Mouse (Mus musculus) left cerebral cortex, adult 8-10 months (tissue): ENCODE results near the gene Traf6. TPM values are rescaled to one million over a fixed set of nuclear protein-coding genes. Genes with fewer than 3 reads are reported as not detected.
"Not testable (repeated sequence)": the region's sequence is repeated elsewhere in the genome, so short reads cannot be mapped to it uniquely, and the experiment has no call there.

Experiments
- DNase-seq, 2 experiments: peaks; one replicate each; pipeline ENCODE4 v3.0.0; 2022; ENCODE audit warnings: low spot score in 2 of 2
- total RNA-seq, 4 experiments: library from RNA; stranded (reverse); gene quantifications; 2 replicates each; pipeline ENCODE4 v1.2.4; 2022

Traf6 gene
- total RNA-seq, 4 experiments from 2014 or later: 10.9 to 14.2 (median 12.5) TPM

DNA sequence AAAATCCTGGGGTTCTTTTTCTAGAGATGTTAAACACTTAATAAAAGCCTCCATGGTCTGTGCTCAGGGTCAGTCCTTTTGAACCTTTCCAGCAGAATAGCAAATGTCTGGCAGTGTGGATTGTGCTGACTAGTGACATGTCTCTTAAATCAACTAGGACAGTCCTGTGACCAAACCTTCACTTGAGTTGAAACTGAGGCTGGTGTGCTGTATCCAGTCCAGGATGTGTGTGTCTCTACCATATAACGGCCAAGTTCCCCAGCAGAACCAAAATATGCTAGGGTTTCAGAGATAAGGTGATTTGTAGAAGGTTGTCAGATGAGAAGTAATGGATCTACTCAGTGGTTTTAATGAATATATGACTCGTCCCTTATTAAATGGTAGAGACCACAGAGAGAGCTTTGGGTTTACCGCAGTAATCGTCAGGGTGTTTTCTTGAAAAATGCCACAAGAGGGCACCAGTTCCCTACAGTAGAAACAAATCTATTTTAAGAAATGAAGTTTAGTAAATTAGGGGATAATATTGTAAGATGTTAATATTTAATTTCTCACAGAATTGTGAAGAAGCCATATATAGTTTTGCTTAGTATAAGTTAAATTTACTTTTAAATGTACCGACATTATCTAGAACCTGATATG lies 15.5 kb downstream of the Traf6 start:
- no peak for DNase-seq

DNA sequence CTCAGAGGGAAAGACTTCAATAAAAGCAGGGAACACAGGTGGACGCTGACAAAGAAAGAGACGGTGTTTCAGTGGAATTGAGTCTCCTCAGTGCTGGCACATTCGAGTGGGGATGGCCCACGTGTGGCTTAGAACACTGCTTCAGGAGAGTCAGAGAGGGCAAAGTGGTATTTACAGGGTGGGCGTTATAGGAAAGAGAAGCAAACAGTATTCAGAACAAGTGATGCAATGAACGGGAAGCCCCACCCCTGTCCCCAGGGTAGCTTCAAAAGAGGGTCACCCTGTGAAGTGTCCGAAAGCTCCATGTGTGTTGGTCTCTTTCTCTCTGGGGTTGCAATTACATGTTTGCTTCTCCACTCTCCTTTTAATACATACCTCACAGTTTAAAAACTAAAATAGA lies 17.4 kb downstream of the Traf6 start:
- DNase-seq: no peak

DNA sequence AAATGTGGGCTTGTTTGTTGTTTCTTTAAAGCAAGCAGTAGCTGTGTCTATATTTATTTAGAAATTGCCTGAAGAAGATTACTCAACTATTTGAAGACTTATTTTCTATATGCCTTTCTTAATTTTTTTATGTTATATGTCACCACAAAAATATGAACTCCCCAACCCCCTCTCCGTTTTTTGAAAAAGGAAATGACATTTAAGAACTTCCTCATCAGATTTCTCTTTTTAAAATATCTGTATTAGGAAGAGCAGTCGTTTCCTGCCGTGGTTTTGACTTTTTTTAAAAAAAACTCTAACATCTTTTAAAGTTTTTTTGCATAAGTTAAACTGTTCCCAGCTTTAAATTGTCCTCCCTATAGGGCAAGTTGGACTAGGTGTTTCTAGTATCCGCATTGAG lies 21.1 kb downstream of the Traf6 start:
- DNase-seq: no peak

DNA sequence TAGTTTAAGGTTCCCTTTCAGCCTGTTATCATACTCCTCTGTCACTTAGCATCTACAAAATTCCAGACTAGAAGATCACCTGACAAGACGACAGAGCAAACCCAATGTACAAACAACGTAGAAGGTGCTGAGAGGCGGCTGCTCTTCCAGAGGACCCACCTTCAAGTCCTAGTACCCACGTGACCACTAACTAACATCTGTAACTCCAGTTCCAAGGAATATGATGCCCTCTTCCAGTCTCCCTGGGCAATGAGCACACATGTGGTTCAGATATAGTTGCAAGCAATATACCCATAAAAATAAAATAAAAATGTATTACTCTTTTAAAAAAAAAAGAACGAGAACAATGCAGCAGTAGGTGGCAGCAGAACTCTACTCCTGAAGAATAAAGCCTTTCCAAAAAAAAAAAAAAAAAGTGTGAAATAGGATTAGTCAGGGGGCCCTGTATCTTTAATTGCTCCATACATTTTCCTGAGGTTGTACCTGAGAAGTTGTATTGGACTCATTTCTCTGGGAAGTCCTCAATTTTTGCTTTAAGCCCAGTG lies 27.8 kb downstream of the Traf6 start:
- DNase-seq: no peak

DNA sequence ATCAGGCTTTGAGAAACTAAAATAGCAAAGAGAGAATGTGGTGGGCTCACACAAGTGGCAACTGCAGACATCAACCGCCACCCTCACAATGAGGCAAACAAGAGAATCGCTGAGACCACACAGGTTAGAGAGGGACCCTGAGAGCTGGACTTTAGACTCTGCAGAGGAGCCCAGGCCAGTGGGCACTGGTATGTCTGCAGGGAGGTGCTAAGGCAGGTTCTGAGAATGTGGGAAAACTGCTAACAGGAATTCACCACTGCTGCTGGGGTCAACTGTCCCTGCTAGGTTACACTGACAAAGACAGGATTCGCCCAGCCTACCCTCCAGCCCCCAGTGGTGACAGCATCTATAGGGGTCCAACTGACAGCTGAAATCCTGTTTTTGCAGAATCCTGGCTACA lies 33.4 kb downstream of the Traf6 start:
- no peak for DNase-seq

DNA sequence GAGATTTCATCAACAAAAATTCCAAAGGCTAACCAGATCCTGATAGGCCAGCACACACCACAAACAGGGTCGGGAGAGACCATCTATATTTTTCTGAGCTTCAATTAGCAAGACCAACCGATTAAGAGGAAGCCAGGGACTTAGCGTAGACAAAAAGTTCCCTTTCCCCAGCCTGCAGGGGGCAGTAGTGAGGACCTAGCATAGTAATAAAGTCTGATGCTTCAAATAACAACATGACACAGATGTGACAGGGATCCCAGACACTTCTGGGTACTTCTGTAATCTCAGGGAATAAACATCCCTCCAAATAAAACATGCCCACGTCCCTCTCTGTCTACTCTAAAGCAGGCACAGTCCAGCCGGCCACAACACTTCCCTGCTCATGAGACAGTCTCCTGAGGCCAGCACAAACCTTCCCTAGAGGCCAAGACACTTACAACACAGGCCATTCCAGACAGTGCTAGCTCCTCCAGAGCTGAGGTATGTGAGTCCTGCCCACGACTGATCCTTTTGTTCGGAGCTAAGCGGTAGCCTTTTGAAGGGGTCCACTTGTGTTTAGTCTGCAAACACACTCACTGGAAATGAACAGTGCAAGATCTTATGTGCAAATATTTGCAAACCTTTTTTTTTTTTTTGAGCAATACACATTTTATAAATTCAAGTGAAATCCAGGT lies 37.6 kb downstream of the Traf6 start:
- no peak for DNase-seq

DNA sequence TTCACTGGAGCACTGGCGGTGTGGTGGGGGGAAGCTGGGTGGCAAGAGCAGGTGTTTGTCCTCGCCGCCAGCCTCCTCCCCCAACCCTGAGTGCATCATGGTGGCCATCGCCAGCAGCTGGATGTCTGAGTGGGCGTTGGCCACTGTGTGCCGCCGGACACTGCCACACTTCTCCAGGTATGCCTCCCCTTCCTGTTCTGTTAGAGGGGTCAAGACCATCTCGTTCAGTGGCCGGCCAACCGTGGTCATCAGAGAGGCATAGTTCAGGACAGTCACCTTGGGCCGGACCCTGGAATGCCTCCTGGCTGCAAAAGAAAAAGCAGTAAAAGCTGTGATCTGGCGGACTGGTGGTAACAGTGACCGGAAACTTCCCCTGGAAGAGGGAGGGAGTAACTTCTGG lies 38.9 kb downstream of the Traf6 start:
- no peak for DNase-seq

DNA sequence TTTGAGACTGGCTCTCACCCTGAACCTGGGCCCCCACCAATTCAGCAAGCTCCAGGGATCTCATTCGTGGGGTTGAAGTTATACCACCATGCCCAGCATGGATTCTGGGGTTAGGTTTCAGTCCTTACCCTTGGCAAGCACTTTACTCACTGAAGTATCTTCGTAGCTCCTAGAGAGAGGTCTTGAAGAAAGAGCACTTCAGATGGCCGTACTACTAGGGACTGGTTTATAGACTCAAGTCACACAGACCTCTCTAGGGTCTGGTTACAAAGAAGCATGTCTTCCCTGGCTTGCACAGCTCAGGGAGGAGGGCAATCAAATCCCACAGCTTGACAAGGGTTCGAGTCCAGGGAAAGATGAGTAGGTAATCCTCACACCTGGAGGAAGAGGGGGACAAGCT lies 43.6 kb downstream of the Traf6 start:
- DNase-seq: no peak

DNA sequence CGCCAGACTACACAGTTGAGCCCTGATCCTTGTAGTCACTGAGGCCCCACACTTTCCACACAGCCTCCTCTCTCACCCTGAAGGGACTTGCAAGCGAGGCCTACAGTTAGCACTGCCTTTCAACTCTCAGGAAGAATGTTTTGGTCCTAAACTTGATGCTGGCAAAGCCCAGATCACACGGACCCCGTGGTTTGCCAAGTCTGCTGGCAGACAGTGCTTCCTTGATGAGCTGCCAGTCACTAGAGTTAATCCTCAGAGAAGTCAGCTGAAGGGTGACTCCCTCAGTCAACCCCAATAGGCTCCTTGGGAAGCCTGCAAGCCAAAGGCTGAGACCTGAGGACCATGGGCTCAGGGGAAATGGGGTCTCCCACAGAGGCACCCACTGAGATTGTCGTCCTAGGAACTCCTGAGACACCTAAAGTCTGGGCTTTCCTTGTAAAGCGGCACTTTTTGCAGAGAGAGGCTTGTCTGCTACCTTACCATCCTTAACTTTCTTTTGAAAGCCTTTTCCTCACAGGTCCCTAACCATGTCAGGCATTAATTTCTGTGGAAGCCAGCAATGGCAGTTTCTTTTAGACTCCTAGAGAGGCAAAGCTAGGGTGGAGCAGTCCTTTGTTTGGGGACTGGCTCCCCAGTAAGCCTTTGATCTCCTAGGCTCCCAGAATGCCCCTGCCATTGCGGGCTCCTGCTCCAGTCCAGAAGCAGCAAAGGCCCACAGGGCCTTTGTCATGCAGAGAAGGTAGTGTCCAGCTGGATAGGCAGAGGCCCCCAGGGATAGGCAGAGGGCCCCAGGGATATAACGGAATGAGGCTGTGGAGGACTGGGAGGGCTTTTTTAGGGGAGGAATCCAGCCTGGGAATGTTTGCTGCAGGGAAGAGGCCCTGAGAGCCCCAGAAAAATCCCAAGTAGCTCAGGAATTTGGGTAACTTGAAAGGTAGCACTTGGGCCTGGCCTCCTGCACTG lies 44.4 kb downstream of the Traf6 start:
- DNase-seq: no peak

DNA sequence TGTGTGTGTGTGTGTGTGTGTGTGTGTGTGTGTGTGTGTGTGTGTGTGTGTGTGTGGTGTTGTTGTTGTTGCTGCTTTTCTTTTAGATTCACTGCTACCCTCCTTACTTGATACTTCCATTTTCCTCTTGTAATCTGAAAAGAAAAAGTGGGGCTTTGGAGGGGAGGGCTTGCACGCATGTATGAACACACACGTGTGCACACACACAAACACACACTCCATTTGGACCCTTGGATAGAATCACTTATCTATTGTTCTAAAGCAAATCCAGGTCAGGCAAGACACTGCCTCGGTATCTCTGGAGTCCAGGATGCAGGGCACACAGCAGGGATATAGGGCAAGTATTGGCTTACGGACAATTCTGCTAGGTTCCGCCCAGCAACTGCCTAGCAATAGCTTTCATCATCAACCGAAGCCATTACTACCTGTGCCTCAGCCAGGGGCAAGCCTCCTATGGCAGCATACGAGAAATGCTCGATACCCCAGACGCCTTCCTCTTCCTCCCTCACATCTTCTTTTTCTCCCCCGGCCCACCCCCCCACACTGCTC lies 45.2 kb downstream of the Traf6 start:
- DNase-seq: no peak

DNA sequence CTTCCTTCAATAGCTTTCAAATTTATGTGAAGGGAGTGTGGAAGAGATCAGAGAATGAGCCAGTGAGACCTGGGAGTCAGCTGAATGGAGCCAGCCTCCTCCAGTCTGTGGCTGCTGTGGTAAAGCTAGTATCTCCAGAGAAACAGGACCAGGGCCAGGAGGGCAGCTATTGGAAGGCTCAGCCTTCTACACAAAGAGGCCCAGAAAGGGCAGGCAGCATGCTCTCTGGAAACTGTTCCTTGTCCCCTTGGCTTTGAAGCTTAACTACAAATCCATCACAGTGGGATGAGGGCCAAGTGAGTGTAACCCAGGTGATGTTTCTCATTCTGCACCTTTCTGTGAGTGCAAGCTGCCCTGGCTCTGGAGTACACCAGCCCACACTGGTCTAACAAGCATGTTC lies 49.6 kb downstream of the Traf6 start:
- DNase-seq: no peak

DNA sequence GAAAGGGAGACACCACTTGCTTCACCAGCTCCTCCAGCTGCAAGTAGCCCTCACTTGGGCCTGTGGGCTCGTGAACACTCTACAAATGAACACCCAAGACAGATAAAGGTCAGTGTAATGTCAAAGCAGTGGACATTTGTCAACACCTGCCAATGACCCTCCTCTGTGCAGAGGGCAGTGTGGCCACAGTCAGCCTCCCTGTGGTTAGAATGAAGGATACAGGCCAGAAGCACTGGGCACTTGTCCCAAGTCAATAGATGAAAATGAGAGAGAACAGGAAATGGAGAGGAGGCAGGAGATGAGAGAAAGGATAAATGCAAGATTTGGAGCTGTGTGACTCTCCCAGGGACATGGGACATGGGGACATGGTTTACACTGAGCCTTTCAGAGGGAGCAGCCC lies 51.2 kb downstream of the Traf6 start:
- no peak for DNase-seq

DNA sequence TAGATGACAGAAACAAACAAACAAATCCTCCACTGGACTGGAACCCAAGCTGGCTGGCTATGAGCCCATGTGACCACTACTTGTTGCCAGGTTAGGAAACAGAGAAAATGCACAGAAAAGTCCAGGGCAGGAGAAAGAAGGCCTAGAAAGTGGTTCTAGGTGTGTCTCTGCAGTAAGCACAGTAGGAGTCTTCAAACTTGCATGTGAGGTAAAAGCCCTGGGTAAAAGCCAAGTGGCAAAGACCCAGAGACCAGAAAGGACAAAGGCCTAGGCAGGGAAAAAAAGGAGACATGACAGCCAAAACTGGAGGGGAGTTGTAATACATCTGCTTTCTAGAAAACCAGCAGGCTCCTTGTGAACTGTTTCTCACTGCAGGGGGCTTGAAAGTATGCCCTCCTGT lies 52.7 kb downstream of the Traf6 start:
- no peak for DNase-seq

DNA sequence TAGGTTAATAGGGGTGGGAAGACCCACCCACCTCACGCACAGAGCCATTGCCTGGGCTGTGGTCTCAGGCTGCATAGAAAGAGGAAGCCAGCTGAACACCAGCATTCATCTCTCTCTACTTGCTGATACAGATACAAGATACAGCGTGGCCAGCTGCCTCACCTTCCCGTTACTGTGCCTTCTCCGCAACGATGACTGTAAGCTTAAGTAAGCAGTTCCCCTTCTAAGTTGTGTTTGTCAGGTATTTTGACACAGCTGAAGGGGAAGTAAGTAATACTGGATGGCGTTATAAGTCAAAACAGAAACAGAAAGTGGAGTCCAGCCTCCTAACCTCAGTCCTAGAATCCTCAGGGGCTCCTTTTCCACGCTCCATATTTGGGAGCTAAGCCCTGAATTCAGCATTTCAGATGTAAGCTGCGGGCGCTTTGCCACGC lies 54.6 kb downstream of the Traf6 start:
- no peak for DNase-seq

DNA sequence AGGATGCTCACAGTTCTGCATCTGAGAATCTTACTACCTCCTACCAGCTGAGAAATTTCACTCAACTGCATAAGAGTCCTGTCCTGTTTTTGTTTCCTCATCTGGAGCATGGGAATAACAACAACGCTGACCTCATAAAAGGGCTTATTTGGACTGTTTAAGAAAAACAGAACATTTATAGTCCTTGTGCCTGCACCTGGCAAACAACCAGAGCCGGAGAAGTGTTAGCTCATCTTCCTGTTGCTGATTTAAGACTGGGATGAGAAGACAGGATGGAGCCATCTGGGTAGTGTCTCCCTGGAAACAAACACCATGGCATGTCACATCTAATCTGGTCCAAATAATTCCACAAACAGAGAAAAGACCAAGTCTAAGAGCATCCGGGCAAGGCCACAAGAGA lies 55.3 kb downstream of the Traf6 start:
- peak in 1 of 2 experiments; percentile 26 for DNase-seq

DNA sequence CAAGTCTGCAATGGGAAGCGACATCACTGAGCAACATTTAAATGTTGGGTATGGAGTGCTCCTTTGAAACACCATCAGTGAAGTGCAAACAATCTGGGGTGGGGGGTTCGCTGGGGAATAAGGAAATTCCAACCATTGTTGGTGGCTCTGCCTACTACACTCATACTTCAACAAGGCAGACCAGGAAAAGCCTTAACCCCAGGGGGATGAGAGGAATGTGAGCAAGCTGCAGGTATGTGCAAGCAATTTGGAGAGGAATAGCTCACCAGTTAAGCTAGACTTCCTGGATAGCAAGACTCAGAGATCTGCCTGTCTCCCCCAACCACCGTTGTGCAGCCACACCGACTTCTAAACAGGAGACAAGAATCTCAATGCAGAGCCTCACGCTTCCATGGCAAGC lies 61.7 kb downstream of the Traf6 start:
- no peak for DNase-seq

DNA sequence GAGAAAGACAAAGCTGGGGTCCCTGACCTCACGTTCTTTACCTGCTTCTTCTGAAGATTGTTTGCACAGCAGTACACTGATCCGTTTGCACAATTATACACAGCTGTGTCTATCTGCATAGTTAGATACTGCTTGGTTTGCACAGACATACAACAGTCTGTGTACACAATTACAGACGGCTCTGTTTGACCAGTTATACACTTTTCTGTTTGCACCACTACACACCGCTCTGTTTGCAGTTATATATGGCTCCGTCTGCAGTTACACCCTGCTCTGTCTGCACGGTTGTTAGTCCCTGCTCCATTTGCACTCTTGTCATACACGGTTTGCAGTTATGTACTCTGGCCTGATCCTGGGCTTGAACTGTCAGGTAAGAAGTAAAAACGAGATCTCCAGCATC lies 63.4 kb downstream of the Traf6 start:
- no peak for DNase-seq

DNA sequence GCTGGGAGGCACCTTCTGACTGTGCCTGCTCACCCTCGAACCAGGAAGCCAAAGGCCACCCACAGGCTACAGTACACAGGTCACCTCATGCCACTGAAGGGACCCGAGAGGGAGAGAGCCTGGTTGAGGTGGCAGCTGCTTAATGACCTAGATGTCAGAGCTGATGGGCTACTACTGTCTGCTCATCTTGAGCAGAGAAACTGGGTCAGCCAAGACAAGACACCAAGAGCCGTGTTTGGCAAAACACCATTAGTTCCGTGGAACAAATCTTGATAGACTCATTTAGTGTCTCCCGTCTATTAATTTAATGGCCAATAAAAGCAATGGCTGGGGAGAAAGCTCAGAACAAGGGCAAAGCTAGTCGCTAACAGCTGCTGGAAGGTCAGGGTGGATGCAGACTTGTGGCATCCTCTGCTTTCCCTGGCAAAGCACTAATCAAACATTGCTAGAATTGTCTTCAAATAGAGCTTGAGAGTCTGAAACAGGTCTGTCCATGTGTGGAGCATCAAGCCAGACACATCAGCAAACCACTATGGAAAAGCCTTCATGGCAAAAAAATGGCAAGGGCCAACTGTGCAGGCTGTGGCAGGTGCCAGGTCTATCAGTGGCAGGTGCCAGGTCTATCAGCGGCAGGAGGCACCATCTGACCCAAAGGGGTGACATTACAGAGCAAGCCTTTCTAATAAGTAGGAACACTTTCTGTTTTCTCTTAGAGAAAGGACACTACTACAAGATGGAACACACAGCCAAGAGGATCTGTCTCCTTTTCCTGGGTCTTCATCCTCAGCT lies 64.0 kb downstream of the Traf6 start:
- DNase-seq: no peak

DNA sequence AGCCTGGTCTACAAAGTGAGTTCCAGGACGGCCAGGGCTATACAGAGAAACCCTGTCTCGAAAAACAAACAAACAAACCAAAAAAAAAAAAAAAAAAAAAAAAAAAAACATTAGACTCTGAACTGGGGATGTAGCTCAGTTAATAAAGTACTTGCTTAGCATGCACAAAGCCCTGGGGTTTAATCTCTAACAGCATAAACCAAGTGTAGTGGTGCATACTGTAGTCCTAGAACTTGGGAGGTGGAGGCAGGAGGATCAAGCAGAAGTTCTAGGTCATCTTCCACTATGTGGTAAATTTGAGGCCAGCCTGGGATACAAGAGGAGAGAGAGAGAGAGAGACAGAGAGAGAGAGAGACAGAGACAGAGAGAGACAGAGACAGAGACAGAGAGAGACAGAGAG lies 67.4 kb downstream of the Traf6 start:
- not testable (repeated sequence) for DNase-seq

DNA sequence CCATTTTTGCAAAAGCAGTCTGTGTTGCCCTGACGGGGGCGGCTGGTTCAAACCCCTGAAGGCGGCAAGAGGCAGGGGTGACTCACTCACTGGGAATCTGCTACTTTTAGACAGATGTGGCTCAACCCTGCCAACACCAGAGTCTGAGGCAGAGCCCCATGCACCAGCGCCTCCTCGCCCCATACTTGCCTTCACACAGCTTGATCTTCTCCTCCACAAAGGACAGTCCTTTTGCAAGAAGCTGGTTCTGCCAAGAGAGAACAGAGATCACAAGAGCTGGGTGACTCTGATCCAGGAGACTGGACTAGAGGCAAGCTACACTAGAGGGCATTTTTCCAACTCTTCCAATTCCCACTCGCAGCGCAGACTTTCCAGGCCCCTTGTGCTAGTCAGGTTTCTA lies 68.3 kb downstream of the Traf6 start:
- DNase-seq: no peak
